Mouse (Mus musculus): ENCODE measurements at regions not wholly inside any gene's neighbourhood (a gene's known extent, or its start where the extent isn't known, plus 50 kb on each side); places are given as distances from the start of the nearest gene placed in this dataset. TPM values are rescaled to one million over a fixed set of nuclear protein-coding genes. Genes with fewer than 3 reads are reported as not detected.

- H3K36me3 ChIP-seq (ENCODE audit: poor library complexity, severe bottlenecking), result no peaks in the 10 kb centered on the region
- H3K9ac ChIP-seq, result no peak overlapping the region
- no peaks in the 10 kb centered on the region for H3K4me1 ChIP-seq
- H3K27ac ChIP-seq, result no peak overlapping the region
- H3K9me3 ChIP-seq (replicated peaks), result no peaks in the 10 kb centered on the region
- H3K4me3 ChIP-seq, result no peak overlapping the region
- no peak overlapping the region for H3K4me2 ChIP-seq
- peak; percentile 92 for ATAC-seq
- no peaks in the 10 kb centered on the region for H3K27me3 ChIP-seq
- WGBS, result 71% methylated on average over 16 of the region's 16 CpGs
Observed at GRCm38 (mm10) chr8:96680416-96681027, 792.2 kb upstream of the Got2 start.

GRCm38 (mm10) chr8:96679510-96679909 lies 791.2 kb upstream of the Got2 start:
- Histone ChIP-seq H3K27ac (no peak overlapping the region), H3K36me3 (ENCODE audit: poor library complexity, severe bottlenecking) (no peaks in the 10 kb centered on the region), H3K27me3 (no peaks in the 10 kb centered on the region), H3K9ac (no peak overlapping the region), H3K4me3 (no peak overlapping the region), H3K4me2 (no peak overlapping the region), H3K9me3 (replicated peaks) (no peaks in the 10 kb centered on the region), H3K4me1 (no peaks in the 10 kb centered on the region)
- peak; percentile 68 for ATAC-seq
- WGBS, result 88% methylated on average over 4 of the region's 4 CpGs

GRCm38 (mm10) chr8:96674703-96675102 lies 786.4 kb upstream of the Got2 start:
- WGBS, result 76% methylated on average over 8 of the region's 8 CpGs
- H3K4me2 ChIP-seq, result no peak overlapping the region
- no peaks in the 10 kb centered on the region for H3K9me3 ChIP-seq (replicated peaks)
- H3K36me3 ChIP-seq (ENCODE audit: poor library complexity, severe bottlenecking), result no peaks in the 10 kb centered on the region
- H3K4me1 ChIP-seq, result no peaks in the 10 kb centered on the region
- H3K27ac ChIP-seq, result no peak overlapping the region
- H3K9ac ChIP-seq, result no peak overlapping the region
- H3K27me3 ChIP-seq, result no peaks in the 10 kb centered on the region
- ATAC-seq, result no peak
- no peak overlapping the region for H3K4me3 ChIP-seq

- Histone ChIP-seq H3K27me3 (no peaks in the 10 kb centered on the region), H3K27ac (no peak overlapping the region), H3K9ac (no peak overlapping the region), H3K4me1 (no peaks in the 10 kb centered on the region), H3K36me3 (ENCODE audit: poor library complexity, severe bottlenecking) (no peaks in the 10 kb centered on the region), H3K4me3 (no peak overlapping the region), H3K4me2 (no peak overlapping the region), H3K9me3 (replicated peaks) (no peaks in the 10 kb centered on the region)
- 84% methylated on average over 8 of the region's 8 CpGs for WGBS
- no peak for ATAC-seq
Observed at GRCm38 (mm10) chr8:96656495-96657279, 768.3 kb upstream of the Got2 start.

GRCm38 (mm10) chr8:96647743-96648142 lies 759.4 kb upstream of the Got2 start:
- no peak overlapping the region for H3K27ac ChIP-seq
- no peaks in the 10 kb centered on the region for H3K27me3 ChIP-seq
- no peaks in the 10 kb centered on the region for H3K9me3 ChIP-seq (replicated peaks)
- WGBS, result 90% methylated on average over 5 of the region's 5 CpGs
- H3K4me3 ChIP-seq, result no peak overlapping the region
- no peaks in the 10 kb centered on the region for H3K36me3 ChIP-seq (ENCODE audit: poor library complexity, severe bottlenecking)
- no peak overlapping the region for H3K4me2 ChIP-seq
- H3K4me1 ChIP-seq, result no peaks in the 10 kb centered on the region
- no peak overlapping the region for H3K9ac ChIP-seq
- ATAC-seq, result no peak

Small RNA genes in the stretch of these regions (microRNA-seq; reads per million reads assigned to microRNA genes)
- not detected for gene Gm24132
